Mouse (Mus musculus): ENCODE data around the gene Tmem178b. TPM values are rescaled to one million over a fixed set of nuclear protein-coding genes. Genes with fewer than 3 reads are reported as not detected.

Tmem178b gene
- polyA plus RNA-seq, 1 experiment = not detected

GRCm38 (mm10) chr6:39903845-39904244, 30.8 kb downstream of the Tmem178b start:
- no peak overlapping the region for H3K4me3 ChIP-seq (replicated peaks; ENCODE audit: control insufficient read depth, low read depth, low read length)
- no peak for TF ChIP-seq POLR2A (IDR thresholded peaks at IDR 0.05; ENCODE audit: borderline replicate concordance, control insufficient read depth, low read depth, low read length)
- no peak for TF ChIP-seq CTCF (IDR thresholded peaks at IDR 0.05; ENCODE audit: control insufficient read depth, insufficient read depth, low read length)
- no peaks in the 10 kb centered on the region for H3K4me1 ChIP-seq (ENCODE audit: control insufficient read depth, insufficient read depth, low read length)
- H3K27ac ChIP-seq (ENCODE audit: control insufficient read depth, insufficient read depth, low read depth, low read length, poor library complexity) = no peak overlapping the region
- 59% methylated on average over 11 of the region's 11 CpGs for WGBS

DNA sequence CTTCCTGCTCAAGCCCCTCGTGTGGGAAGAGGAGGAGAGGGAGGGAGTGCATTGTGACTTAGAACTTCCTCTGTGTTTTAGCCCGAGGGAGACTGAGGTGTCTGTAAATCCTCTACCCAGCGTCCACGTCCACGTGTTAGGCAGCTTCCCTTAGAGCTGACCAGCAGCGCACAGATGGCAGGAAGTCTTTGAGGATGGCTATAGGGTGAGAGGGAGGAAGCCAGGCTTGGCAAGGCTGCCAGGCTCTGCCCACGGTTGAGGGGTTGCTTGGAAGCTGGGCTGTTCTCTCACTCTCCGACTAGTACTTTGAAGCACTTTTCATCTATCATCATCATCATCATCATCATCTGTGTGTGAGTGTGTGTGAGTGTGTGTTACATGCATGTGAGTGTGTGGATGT, 41.9 kb downstream of the Tmem178b start:
- no peaks in the 10 kb centered on the region for H3K4me1 ChIP-seq (ENCODE audit: control insufficient read depth, insufficient read depth, low read length)
- no peak overlapping the region for H3K4me3 ChIP-seq (replicated peaks; ENCODE audit: control insufficient read depth, low read depth, low read length)
- WGBS = 3% methylated on average over 8 of the region's 8 CpGs
- no peak overlapping the region for H3K27ac ChIP-seq (ENCODE audit: control insufficient read depth, insufficient read depth, low read depth, low read length, poor library complexity)
- no peak for TF ChIP-seq CTCF (IDR thresholded peaks at IDR 0.05; ENCODE audit: control insufficient read depth, insufficient read depth, low read length)
- no peak for TF ChIP-seq POLR2A (IDR thresholded peaks at IDR 0.05; ENCODE audit: borderline replicate concordance, control insufficient read depth, low read depth, low read length)

DNA sequence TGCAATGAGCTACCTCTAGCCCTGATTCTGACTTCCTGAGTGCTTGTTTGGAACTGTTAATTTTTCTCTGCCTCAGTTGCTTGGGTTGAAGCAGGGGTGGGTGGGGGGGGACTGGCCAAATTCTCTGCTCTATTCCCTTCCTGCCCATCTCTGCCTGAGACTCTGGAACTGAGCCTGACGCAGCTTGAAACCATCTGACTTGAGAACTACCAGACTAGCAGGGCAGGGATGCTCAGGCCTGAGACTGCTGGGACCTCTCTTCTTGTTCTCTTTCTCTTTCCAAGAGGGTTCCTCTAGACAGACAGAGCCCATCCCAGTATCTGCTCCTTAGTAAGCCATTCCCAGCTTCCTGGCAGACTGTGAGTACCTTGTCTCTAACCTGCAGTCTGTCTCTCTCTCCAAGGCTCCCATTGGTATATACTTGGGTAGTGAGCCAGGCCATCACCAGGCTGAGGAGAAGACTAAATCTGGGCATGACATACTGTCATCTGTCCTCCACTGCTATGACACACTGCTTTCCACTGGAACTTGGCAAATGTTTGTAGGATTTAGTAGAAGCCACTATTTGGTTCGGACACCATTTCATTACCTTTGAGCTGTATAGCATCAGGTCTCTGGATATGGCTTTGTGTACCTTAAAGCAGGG, 42.7 kb downstream of the Tmem178b start:
- no peaks in the 10 kb centered on the region for H3K4me1 ChIP-seq (ENCODE audit: control insufficient read depth, insufficient read depth, low read length)
- no peak overlapping the region for H3K4me3 ChIP-seq (replicated peaks; ENCODE audit: control insufficient read depth, low read depth, low read length)
- TF ChIP-seq POLR2A (IDR thresholded peaks at IDR 0.05; ENCODE audit: borderline replicate concordance, control insufficient read depth, low read depth, low read length) = no peak
- TF ChIP-seq CTCF (IDR thresholded peaks at IDR 0.05; ENCODE audit: control insufficient read depth, insufficient read depth, low read length) = no peak
- no peak overlapping the region for H3K27ac ChIP-seq (ENCODE audit: control insufficient read depth, insufficient read depth, low read depth, low read length, poor library complexity)
- WGBS = 66% methylated on average over 2 of the region's 2 CpGs

DNA sequence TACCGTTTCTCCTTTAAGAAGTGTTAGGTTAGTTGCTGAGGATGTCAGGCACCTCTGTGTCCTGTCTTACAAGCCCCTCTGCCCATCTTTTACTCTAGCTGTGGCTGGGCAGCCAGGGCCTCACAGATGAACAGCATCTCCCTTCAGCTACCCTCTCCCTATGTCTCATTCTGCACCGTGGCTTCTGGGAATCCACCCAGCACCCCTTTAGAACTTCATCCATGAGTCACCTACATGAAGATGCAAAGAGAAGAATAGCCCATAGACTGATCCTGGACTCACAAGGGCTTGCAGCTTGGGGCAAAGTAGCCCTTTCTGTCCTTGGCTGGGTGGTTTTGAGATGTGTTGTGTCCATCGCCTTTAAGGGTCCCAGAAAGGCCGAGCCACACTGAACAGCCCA, 43.4 kb downstream of the Tmem178b start:
- H3K27ac ChIP-seq (ENCODE audit: control insufficient read depth, insufficient read depth, low read depth, low read length, poor library complexity) = no peak overlapping the region
- 90% methylated on average over 4 of the region's 4 CpGs for WGBS

GRCm38 (mm10) chr6:39917242-39917641, 44.2 kb downstream of the Tmem178b start:
- Histone ChIP-seq H3K4me1 (ENCODE audit: control insufficient read depth, insufficient read depth, low read length) (no peaks in the 10 kb centered on the region), H3K27ac (ENCODE audit: control insufficient read depth, insufficient read depth, low read depth, low read length, poor library complexity) (no peak overlapping the region), H3K4me3 (replicated peaks; ENCODE audit: control insufficient read depth, low read depth, low read length) (no peak overlapping the region)
- TF ChIP-seq POLR2A (IDR thresholded peaks at IDR 0.05; ENCODE audit: borderline replicate concordance, control insufficient read depth, low read depth, low read length) = no peak
- TF ChIP-seq CTCF (IDR thresholded peaks at IDR 0.05; ENCODE audit: control insufficient read depth, insufficient read depth, low read length) = no peak
- 56% methylated on average over 8 of the region's 8 CpGs for WGBS

More for the DNA sequence above, 43.4 kb downstream of the Tmem178b start:
- H3K4me1 ChIP-seq (ENCODE audit: control insufficient read depth, insufficient read depth, low read length) = no peaks in the 10 kb centered on the region
- H3K4me3 ChIP-seq (replicated peaks; ENCODE audit: control insufficient read depth, low read depth, low read length) = no peak overlapping the region
- TF ChIP-seq POLR2A (IDR thresholded peaks at IDR 0.05; ENCODE audit: borderline replicate concordance, control insufficient read depth, low read depth, low read length) = no peak
- no peak for TF ChIP-seq CTCF (IDR thresholded peaks at IDR 0.05; ENCODE audit: control insufficient read depth, insufficient read depth, low read length)

DNA sequence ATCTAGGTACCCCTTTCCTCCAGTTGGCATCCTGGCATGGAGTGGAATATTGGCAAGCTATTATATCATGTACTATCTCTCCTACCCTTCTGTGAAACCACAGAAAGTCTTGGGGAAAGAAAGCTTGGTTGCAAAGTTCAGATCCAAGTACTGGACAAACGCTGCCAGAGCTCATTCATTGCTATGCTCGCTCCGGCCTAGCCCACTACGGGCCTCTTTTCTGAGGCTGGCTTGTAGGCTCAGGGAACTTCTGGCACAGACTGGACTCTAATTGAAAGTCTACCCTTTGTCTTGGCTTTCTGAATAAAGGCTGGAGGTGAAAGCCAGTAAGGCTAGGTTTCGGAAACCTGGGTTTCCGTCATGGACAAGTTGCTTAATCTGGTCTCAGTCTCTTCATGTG, 44.7 kb downstream of the Tmem178b start:
- H3K4me1 ChIP-seq (ENCODE audit: control insufficient read depth, insufficient read depth, low read length) = no peaks in the 10 kb centered on the region
- WGBS = 79% methylated on average over 6 of the region's 6 CpGs
- no peak overlapping the region for H3K27ac ChIP-seq (ENCODE audit: control insufficient read depth, insufficient read depth, low read depth, low read length, poor library complexity)
- TF ChIP-seq CTCF (IDR thresholded peaks at IDR 0.05; ENCODE audit: control insufficient read depth, insufficient read depth, low read length) (no peak), POLR2A (IDR thresholded peaks at IDR 0.05; ENCODE audit: borderline replicate concordance, control insufficient read depth, low read depth, low read length) (no peak)
- no peak overlapping the region for H3K4me3 ChIP-seq (replicated peaks; ENCODE audit: control insufficient read depth, low read depth, low read length)

- TF ChIP-seq POLR2A (IDR thresholded peaks at IDR 0.05; ENCODE audit: borderline replicate concordance, control insufficient read depth, low read depth, low read length) (no peak), CTCF (IDR thresholded peaks at IDR 0.05; ENCODE audit: control insufficient read depth, insufficient read depth, low read length) (no peak)
- H3K27ac ChIP-seq (ENCODE audit: control insufficient read depth, insufficient read depth, low read depth, low read length, poor library complexity) = no peak overlapping the region
- no peaks in the 10 kb centered on the region for H3K4me1 ChIP-seq (ENCODE audit: control insufficient read depth, insufficient read depth, low read length)
- H3K4me3 ChIP-seq (replicated peaks; ENCODE audit: control insufficient read depth, low read depth, low read length) = no peak overlapping the region
- 79% methylated on average over 6 of the region's 6 CpGs for whole genome bisulfite sequencing
These were observed 46.1 kb downstream of the Tmem178b start for GRCm38 (mm10) chr6:39919011-39919709.

DNA sequence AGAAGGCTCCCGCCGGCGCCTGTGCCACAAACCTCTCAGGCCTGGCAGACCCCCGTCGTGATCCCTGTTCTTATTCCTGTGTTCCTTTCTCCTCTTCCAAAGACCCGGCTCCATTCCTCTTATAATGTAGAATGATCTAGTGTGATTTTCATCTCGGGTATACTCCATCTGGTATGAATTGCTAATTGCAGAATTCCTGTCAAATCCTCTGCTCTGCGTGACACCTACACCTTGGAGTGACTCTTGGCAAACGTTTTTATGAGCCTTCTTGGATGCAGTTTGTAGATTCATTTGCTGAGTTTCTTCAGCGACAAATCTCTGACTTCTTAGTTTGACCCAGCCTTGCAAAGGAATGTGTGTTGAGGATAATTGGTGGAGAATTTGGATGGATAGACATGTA, 53.4 kb downstream of the Tmem178b start:
- WGBS = 77% methylated on average over 10 of the region's 10 CpGs
- H3K4me3 ChIP-seq (replicated peaks; ENCODE audit: control insufficient read depth, low read depth, low read length) = no peak overlapping the region
- no peaks in the 10 kb centered on the region for H3K4me1 ChIP-seq (ENCODE audit: control insufficient read depth, insufficient read depth, low read length)
- no peak overlapping the region for H3K27ac ChIP-seq (ENCODE audit: control insufficient read depth, insufficient read depth, low read depth, low read length, poor library complexity)
- TF ChIP-seq POLR2A (IDR thresholded peaks at IDR 0.05; ENCODE audit: borderline replicate concordance, control insufficient read depth, low read depth, low read length) (no peak), CTCF (IDR thresholded peaks at IDR 0.05; ENCODE audit: control insufficient read depth, insufficient read depth, low read length) (no peak)
